Mouse (Mus musculus) NIH3T3 (cell line): ENCODE measurements around the gene Ftl1.

ENCODE experiments used
- DNase-seq: peaks from one replicate; pipeline ENCODE4 v3.0.0-alpha.2; 2012; ENCODE audit warnings: low read depth

Gene Ftl1

GRCm38 (mm10) chr7:45451344-45451982 is 8.2 kb downstream of the Ftl1 start:
- peak; percentile 87 for DNase-seq

DNA sequence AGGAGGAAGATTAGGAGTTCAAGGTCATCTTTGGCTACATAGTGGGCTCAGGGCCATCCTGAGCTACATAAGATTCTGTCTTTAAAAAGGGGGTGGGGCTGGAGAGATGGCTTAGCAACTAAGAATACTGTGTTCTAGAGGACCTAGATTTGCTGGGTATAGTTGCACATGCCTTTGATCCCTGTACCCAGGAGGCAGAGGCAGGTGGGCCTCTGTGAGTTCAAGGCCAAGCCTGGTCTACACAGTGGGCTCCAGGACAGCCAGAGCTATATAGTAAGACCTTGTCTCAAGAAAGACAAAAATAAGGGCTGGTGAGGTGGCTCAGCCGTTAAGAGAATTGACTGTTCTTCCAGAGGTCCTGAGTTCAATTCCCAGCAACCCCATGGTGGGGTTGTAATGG is 9.7 kb downstream of the Ftl1 start:
- DNase-seq: no peak

- DNase-seq: peak; percentile 60
Observed at GRCm38 (mm10) chr7:45447325-45447990, 12.2 kb downstream of the Ftl1 start.

DNA sequence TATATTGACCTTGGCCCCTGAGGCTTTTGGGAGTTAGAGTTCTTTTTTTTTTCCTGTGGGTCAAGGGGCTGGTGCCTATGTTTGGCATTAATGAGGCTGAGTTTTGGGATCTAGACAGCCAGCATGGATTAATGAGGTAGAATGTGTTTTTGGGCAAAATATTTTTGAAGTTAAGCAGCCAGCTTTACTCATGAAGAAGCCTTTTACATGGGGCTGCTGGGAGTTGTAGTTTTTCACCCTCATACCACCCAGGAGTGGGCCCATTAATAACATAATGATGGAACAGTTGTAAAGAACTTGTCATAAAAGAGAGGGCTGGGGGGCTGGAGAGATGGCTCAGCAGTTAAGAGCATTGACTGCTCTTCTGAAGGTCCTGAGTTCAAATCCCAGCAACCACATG is 13.1 kb downstream of the Ftl1 start:
- no peak for DNase-seq

GRCm38 (mm10) chr7:45443526-45444420 is 15.9 kb downstream of the Ftl1 start:
- DNase-seq: no peak

DNA sequence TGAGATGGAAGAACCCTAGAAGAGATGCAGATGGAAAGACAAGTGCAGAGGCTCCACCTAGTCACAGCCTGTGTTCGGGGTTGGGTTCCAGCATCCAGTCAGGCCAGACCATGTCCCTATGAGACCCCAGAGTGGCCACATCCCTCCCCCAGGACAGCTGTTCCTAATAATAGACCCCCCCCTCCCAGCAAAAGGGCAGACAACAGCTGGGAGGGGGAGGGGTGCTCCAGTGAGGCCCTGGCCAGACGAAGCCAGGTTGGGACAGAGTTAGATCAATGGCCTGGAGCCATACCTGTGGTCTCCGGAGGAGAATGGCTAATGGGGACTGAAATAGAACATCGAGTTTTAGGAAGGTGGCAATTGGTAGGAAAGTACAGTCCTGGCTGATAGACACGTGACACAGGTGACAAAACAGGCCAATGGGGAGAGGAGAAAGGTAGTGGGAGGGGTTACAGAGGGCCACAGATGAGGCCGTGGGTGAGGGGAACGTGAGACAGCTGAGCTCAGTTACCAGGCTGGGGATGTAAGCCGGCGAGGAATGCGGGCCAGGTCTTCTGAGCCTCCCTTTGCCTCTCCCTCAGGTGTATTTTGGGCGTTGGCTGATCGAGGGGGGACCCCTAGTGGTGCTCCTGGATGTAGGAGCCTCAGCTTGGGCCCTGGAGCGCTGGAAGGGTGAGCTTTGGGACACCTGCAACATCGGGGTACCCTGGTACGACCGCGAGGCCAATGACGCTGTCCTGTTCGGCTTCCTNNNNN is 22.0 kb downstream of the Ftl1 start, which contains the start of gene Ruvbl2:
Ruvbl2 (minus strand) TSS at position 576 of the 756 bp plus-strand sequence.
- DNase-seq: no peak

GRCm38 (mm10) chr7:45437046-45437445 is 22.6 kb downstream of the Ftl1 start:
- no peak for DNase-seq

DNA sequence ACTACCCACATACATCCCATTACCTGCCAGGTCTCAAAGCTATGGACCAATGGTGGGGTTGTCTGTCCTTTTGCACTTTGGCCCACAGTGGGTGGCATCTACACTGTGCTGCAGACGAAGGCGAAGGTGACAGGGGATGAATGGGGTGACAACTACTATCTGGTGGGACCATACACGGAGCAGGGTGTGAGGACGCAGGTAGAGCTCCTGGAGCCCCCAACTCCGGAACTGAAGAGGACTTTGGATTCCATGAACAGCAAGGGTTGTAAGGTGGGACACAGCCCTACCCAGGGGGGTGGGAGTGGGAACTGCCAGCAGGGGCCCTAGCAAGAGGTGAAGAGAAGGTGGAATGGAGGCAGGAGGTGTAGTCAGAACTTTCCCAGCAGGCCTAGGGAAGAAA is 23.2 kb downstream of the Ftl1 start:
- DNase-seq: no peak

DNA sequence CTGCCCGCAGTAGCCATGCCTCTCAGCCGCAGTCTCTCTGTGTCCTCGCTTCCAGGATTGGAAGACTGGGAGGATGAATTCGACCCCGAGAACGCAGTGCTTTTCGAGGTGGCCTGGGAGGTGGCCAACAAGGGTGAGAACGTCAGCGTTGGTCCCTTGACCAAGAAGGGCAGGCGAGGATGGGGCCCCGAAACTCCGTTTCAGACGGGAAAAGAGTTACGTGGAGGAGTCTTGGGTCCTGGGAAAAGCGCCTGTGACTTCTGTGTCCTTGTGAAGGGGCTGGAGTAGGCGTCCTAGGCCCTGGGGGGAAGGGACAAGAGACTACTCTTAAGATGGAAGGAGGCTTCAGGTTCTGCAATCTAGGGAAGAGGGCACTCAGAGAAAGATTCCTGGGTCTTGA is 24.6 kb downstream of the Ftl1 start:
- DNase-seq: peak; percentile 45

GRCm38 (mm10) chr7:45434203-45435015 is 25.3 kb downstream of the Ftl1 start, which contains the start of gene Gys1:
Gys1 (plus strand) TSS chr7:45434844.
- DNase-seq: peak; percentile 100

- DNase-seq: no peak
Observed at GRCm38 (mm10) chr7:45433835-45434202, 25.9 kb downstream of the Ftl1 start.

DNA sequence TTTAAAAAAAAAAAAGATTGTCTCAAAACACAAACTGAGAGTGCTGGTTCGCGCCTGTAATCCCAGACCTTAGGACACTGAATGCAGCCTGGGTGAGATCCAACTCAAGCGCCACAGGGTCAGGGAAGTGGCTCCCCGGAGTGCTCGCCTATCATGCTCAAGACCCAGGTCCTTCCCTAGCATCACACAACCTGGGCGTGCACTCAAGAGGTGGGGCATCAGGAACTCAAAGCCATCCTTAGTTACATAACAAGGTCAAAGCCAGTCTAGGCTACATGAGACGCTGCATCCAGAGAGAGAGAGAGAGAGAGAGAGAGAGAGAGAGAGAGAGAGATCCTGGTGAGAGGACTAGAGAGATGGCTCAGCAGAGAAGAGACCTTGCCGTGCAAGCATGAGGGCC is 33.1 kb downstream of the Ftl1 start:
- DNase-seq: no peak

GRCm38 (mm10) chr7:45421194-45421593 is 38.5 kb downstream of the Ftl1 start:
- no peak for DNase-seq

DNA sequence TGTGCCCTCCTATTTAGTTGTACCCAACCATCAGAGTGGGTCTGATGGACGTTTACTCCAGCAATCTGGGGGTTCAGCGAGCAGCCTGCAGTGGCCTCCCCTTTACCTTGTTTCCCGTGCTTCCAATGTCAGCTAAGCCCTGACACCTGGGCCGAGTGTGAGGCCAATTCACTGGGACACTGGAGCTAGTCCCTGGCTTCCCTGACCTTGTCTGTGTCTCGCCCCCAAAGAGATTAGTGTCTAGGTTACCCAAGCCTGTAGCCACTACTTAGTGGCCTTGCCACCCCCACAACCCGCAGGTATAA is 39.1 kb downstream of the Ftl1 start, which contains the start of gene Lhb:
Lhb (plus strand) TSS at position 206 of the 305 bp plus-strand sequence.
- no peak for DNase-seq

- DNase-seq: no peak
Observed at GRCm38 (mm10) chr7:45419859-45420614, 39.6 kb downstream of the Ftl1 start.

DNA sequence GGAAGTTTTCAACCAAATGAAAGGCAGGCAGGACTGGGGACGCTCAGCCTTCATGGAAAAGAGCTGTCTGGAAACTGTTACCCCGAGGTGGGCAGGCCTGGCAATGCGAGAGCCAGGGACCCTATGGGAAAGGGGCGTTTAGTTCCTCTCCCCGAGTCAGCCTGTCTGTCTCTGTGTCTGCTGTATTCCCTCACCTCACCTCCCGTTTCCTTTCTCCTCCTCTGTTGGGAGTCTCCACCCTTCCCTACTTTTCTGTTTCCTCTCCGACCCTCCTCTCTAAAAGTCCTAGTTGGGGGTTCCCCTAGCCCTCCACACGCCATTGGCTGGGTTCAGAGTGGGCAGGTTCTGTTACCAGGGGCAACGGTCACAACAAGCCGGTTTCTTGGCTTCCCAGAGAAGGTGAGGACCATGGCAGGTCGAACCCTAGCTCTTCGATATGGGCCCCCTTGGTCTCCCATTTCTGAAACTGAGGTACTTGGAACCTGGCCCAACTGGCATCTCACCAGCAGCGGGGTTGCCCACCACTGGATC is 41.7 kb downstream of the Ftl1 start:
- no peak for DNase-seq

- DNase-seq: no peak
Observed at GRCm38 (mm10) chr7:45415636-45416035, 44.0 kb downstream of the Ftl1 start.

GRCm38 (mm10) chr7:45414740-45415224 is 44.9 kb downstream of the Ftl1 start:
- DNase-seq: no peak

DNA sequence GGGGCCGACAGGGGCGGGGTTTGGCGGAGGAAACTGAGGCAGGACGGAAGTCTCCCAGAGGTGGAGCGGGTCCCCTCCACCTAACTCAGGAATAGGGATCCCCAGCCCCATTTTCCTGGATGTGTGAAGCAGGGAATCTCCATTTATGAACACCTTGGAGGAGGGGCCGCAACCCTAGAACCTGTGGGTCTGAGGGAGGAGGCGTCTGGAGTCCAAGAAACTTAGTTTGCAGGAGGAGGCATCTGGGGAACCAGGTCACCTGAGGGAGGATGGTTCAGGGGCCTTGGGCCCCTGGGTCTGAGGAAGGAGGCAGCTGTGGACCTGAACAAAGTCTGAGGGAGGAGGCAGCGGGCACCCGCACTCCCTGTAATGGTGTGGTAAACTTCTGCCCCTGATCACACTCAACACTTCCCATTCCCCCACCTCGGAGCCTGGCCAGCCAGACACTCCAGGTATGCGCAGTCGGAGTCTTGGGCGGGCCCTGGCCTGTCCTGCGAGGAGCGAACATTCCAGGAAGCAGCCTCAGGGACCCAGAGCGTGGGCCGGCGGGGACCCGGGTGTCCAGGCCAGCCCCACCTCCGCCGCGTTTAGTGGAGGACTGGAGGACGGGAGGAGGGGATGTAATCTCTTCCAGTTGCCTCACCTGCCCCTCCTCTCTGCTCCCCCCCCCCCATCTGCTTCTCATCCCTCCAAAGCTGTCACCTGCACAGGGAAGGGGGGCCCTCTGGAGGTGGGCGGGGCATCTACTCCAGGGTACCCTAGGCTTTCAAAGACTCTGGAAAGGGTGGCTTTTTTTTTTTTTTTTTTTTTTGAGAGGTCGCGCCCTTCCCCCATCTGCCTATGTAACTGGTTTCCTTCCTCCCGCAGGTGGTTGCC is 45.6 kb downstream of the Ftl1 start:
- no peak for DNase-seq
